Mouse (Mus musculus) embryonic fibroblast, embryonic 13.5 days (primary cell): Measurements from ENCODE around the gene Gins2.

Experiments
- CTCF ChIP-seq: IDR thresholded peaks from 2 replicates; pipeline ENCODE4 v1.5.1; 2011; ENCODE audit warnings: mild to moderate bottlenecking, control low read depth, low read length, moderate library complexity, borderline replicate concordance; ENCODE audit not compliant: insufficient read depth
- POLR2A ChIP-seq: IDR thresholded peaks from 2 replicates; pipeline ENCODE4 v1.6.1; 2011; ENCODE audit warnings: low read depth, mild to moderate bottlenecking, control low read depth, low read length, moderate library complexity

DNA sequence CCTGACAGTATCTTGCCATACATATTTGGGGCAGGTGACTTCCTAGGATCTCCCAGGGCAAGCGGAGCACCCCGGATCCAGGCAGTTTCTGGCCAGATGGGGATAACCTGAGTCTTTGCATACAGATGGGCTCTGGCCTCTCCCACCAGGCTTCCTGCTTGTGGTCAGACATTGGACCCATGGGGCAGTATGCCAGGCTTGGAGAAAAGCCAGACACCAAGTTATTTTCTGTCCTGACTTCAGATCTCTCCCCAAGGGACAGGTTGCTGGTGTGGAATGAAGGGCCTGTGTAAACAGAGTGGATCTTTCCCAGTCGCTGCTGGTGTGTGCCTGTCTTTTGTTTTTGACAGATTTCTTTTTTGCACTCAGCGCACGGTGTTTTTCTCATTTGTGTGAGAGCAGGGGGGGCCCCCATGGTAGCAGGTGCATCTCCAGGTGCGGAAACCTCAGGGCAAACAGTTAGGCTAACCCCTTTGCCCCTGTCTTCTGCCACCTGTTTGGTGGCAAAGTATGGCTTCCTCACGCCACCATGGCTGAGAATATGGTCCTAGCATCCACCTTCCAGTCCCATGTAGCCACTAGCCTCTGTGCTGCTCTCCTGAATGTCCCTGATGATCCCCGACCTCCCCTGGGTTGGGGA, 45.6 kb downstream of the Gins2 start:
- TF ChIP-seq CTCF (no peak), POLR2A (no peak)
